Mouse (Mus musculus) midbrain, embryonic 12.5 days (tissue): ENCODE data around the gene Cfi. TPM values are rescaled to one million over a fixed set of nuclear protein-coding genes. Genes with fewer than 3 reads are reported as not detected.

ENCODE experiments used
- ATAC-seq: fragments of 200-750 bp; cut with Nextera tagmentation; 2 replicates; pipeline ENCODE4 v1.8.0; 2017; ENCODE audit warnings: low read depth, moderate TSS enrichment, moderate library complexity; ENCODE audit not compliant: low FRiP score
- H3K27ac ChIP-seq: fragments of 300-500 bp; sonication (generic); replicated peaks from 2 replicates; pipeline ENCODE4 v1.5.1; 2016; ENCODE audit warnings: mild to moderate bottlenecking
- H3K27me3 ChIP-seq: fragments of 300-500 bp; sonication (generic); 2 replicates; pipeline ENCODE4 v1.6.1; 2016; ENCODE audit warnings: mild to moderate bottlenecking
- H3K36me3 ChIP-seq: fragments of 300-500 bp; sonication (generic); 2 replicates; pipeline ENCODE4 v1.6.1; 2016
- H3K4me1 ChIP-seq: fragments of 300-500 bp; sonication (generic); 2 replicates; pipeline ENCODE4 v1.6.1; 2016
- H3K4me2 ChIP-seq: fragments of 300-500 bp; sonication (generic); replicated peaks from 2 replicates; pipeline ENCODE4 v1.6.1; 2016; ENCODE audit warnings: mild to moderate bottlenecking, moderate library complexity
- H3K4me3 ChIP-seq: fragments of 300-500 bp; sonication (generic); 2 replicates; pipeline ENCODE4 v1.5.1; 2016; ENCODE audit warnings: mild to moderate bottlenecking
- H3K9ac ChIP-seq: fragments of 300-500 bp; sonication (generic); replicated peaks from 2 replicates; pipeline ENCODE4 v1.6.1; 2016; ENCODE audit warnings: mild to moderate bottlenecking, moderate library complexity
- H3K9me3 ChIP-seq: fragments of 300-500 bp; sonication (generic); 2 replicates; pipeline ENCODE4 v1.6.1; 2016; ENCODE audit warnings: mild to moderate bottlenecking
- WGBS: fragments of 180-500 bp; shearing (Covaris S2); methylation state at CpG from one replicate; pipeline ENCODE4 v1.1.7; 2016; 5-methylcytosine and 5-hydroxymethylcytosine counted together
- polyA plus RNA-seq: library from polyadenylated mRNA; unstranded; fragments of >200 nt; fragmentation: Nextera tagmentation; extraction: Ambion mirVana; gene quantifications from 2 replicates; pipeline ENCODE4 v1.2.1, GENCODE M21; 2016

The Cfi gene
- polyA plus RNA-seq, result 0.14 and 0.35 TPM in 2 replicates

DNA sequence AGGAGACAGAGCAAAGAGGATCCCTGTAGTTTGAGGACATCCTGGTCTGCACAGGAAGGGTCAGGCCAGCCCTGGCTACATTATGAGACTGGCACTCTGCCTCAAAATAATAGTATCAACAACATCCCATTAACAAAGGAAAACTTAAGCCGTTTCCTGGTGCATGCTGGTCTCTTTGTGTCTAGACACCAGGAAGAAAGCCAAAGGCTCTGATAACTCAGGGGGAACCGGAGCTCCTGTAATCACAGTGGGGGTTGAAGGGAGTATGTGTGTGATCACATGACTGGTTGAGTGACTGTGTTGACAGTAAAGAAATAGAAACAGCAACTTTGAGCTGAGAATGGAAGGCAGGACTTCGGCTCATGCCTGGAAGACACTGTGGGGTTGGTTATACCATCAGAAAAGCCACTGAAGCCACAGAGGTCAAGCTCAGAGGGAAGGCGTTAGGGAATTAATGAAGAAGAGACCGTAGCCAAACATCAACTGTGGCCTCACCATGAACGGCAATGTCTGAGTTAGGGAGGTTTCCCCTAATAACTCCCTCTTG, at the start of gene Cfi:
Gene Cfi, plus strand, starts transcription at position 497 of the 547 bp plus-strand sequence.
- no peak within 1 kb of the TSS for H3K9ac ChIP-seq
- no peak within 1 kb of the TSS for H3K4me3 ChIP-seq
- H3K4me1 ChIP-seq, result 0 out of 2 replicates have a peak, but pooled peaks cover 7% of the 10 kb centered on the region
- no peak within 1 kb of the TSS for H3K27ac ChIP-seq
- ATAC-seq, result no peak
- WGBS, result 72% methylated on average over 6 of the region's 6 CpGs
- H3K27me3 ChIP-seq, result no peaks in the 10 kb centered on the region
- no peaks in the 10 kb centered on the region for H3K36me3 ChIP-seq
- no peak within 1 kb of the TSS for H3K4me2 ChIP-seq
- H3K9me3 ChIP-seq, result no peaks in the 10 kb centered on the region

DNA sequence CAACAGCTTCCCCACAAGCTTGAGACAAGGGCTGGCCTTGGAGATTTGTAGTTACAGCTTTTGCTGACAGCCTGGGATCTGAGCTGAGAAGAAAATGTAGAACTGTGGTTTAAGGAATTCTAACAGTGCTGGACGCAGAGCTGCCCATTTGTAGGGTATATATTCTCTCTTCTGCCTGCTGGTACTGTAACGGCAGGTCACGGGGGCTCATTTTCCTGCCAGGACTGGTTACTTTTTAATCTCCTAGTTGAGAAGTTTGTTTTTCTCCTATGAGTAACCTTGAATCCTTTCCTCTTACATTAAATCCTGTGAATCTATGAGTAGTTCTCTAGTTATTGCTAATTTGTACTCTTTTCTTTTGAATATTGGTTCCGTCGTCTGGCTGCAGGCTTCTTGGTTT, 41.9 kb upstream of the Cfi start:
- Histone ChIP-seq H3K4me3 (no peak overlapping the region), H3K4me1 (no peaks in the 10 kb centered on the region), H3K27ac (no peak overlapping the region), H3K36me3 (no peaks in the 10 kb centered on the region), H3K9ac (no peak overlapping the region), H3K9me3 (no peaks in the 10 kb centered on the region), H3K27me3 (no peaks in the 10 kb centered on the region), H3K4me2 (no peak overlapping the region)
- ATAC-seq, result no peak
- WGBS, result 91% methylated on average over 5 of the region's 5 CpGs

GRCm38 (mm10) chr3:129797341-129797740, 38.3 kb upstream of the Cfi start:
- no peak overlapping the region for H3K9ac ChIP-seq
- 77% methylated on average over 5 of the region's 5 CpGs for WGBS
- H3K36me3 ChIP-seq, result no peaks in the 10 kb centered on the region
- no peak overlapping the region for H3K4me2 ChIP-seq
- ATAC-seq, result no peak
- no peak overlapping the region for H3K4me3 ChIP-seq
- H3K27ac ChIP-seq, result no peak overlapping the region
- no peaks in the 10 kb centered on the region for H3K4me1 ChIP-seq
- no peaks in the 10 kb centered on the region for H3K9me3 ChIP-seq
- H3K27me3 ChIP-seq, result no peaks in the 10 kb centered on the region

GRCm38 (mm10) chr3:129798551-129798950, 37.1 kb upstream of the Cfi start:
- H3K4me2 ChIP-seq, result no peak overlapping the region
- ATAC-seq, result no peak
- no peaks in the 10 kb centered on the region for H3K4me1 ChIP-seq
- no peak overlapping the region for H3K9ac ChIP-seq
- WGBS, result 89% methylated on average over 11 of the region's 11 CpGs
- H3K4me3 ChIP-seq, result no peak overlapping the region
- H3K27me3 ChIP-seq, result no peaks in the 10 kb centered on the region
- no peaks in the 10 kb centered on the region for H3K9me3 ChIP-seq
- H3K27ac ChIP-seq, result no peak overlapping the region
- H3K36me3 ChIP-seq, result no peaks in the 10 kb centered on the region

DNA sequence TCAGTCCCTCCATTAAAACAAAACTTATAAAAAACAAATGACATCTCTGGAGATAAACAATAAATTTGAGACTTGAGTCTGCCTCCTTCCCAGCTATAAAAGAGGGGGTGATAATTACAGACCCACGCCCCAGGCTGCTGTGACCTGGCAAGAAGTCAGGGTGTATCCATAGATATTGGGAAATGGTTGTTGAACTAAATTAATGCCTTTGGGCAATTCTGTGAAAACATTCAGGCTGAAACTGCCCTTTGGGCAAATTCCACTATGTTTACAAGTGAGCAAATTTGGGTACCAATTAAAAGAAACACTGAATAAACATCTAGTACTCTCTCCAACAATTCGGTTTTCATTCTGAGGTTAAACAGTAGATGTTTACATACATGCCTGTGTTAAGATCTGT, 36.7 kb upstream of the Cfi start:
- WGBS, result 86% methylated on average over 2 of the region's 2 CpGs
- no peak overlapping the region for H3K4me2 ChIP-seq
- no peak overlapping the region for H3K27ac ChIP-seq
- no peaks in the 10 kb centered on the region for H3K27me3 ChIP-seq
- ATAC-seq, result no peak
- H3K4me3 ChIP-seq, result no peak overlapping the region
- no peaks in the 10 kb centered on the region for H3K36me3 ChIP-seq
- H3K4me1 ChIP-seq, result no peaks in the 10 kb centered on the region
- no peak overlapping the region for H3K9ac ChIP-seq
- H3K9me3 ChIP-seq, result no peaks in the 10 kb centered on the region

DNA sequence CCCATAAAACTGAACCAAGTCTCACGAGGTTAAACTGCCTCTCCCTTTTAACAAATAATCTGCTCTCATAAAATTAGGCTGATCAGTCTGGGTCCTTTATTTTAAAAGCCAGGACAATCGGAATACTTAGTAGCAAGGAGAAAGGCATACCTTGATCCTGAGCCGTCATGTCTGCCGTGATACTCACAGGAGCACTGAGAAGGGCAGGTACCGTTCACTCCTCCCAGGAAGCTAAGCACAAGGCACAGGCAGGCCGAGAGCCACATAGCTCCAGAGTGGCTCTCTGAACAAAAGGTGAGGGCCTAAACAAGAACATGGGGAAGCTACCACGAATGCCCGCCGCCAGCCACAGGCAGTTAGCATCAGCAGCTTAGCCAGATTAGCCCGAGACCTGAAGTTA, 31.9 kb upstream of the Cfi start, which contains the start of gene Lrit3:
Gene Lrit3, minus strand, starts transcription at position 266 of the 400 bp plus-strand sequence.
- Histone ChIP-seq H3K9ac (no peak within 1 kb of the TSS), H3K4me1 (no peaks in the 10 kb centered on the region), H3K4me3 (no peak within 1 kb of the TSS), H3K27ac (no peak within 1 kb of the TSS), H3K9me3 (no peaks in the 10 kb centered on the region), H3K27me3 (no peaks in the 10 kb centered on the region), H3K4me2 (no peak within 1 kb of the TSS), H3K36me3 (no peaks in the 10 kb centered on the region)
- WGBS, result 79% methylated on average over 10 of the region's 10 CpGs
- ATAC-seq, result no peak

DNA sequence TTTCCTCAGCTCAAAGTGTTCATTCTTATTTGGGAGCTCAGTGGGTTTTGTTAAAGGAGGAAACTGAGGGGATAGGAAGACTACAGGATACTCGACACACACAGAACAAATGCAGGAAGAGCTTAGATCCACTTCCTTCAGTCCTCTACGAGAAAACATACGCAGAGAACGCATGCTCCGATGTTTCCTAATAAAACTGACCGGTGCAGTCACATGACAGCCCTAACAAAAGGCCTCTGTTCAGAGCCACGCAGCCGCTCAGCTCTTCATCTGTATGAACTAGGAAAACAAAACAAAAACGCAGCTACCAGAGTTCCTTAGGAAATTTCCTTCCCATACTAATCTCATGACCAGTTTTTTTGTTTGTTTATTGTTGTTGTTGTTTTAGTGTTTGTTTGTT, 14.8 kb upstream of the Cfi start:
- no peaks in the 10 kb centered on the region for H3K9me3 ChIP-seq
- no peaks in the 10 kb centered on the region for H3K27me3 ChIP-seq
- 75% methylated on average over 9 of the region's 9 CpGs for WGBS
- ATAC-seq, result no peak
- peaks cover 31% of the 10 kb centered on the region for H3K36me3 ChIP-seq
- no peak overlapping the region for H3K9ac ChIP-seq
- no peaks in the 10 kb centered on the region for H3K4me1 ChIP-seq
- no peak overlapping the region for H3K4me2 ChIP-seq
- H3K4me3 ChIP-seq, result no peak overlapping the region
- no peak overlapping the region for H3K27ac ChIP-seq

DNA sequence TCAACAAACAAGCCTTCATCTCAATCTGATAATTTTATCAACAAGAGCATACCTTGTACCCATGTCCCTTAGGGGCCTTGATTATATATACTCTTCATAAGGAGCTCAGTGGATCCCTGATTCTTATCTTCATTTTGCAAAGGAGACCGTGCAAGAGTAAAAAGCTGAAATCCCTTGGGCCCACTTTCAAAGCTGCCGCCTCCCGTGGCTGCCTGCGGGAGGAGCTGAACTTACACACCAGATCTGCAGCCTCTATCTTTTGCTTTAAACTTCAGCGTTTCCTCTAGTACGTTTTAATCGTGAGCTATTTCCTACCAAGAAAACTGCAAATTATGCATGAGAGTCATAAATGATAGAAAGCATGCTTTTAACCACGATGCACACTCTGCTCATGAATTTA, 13.9 kb upstream of the Cfi start:
- peaks cover 40% of the 10 kb centered on the region for H3K36me3 ChIP-seq

DNA sequence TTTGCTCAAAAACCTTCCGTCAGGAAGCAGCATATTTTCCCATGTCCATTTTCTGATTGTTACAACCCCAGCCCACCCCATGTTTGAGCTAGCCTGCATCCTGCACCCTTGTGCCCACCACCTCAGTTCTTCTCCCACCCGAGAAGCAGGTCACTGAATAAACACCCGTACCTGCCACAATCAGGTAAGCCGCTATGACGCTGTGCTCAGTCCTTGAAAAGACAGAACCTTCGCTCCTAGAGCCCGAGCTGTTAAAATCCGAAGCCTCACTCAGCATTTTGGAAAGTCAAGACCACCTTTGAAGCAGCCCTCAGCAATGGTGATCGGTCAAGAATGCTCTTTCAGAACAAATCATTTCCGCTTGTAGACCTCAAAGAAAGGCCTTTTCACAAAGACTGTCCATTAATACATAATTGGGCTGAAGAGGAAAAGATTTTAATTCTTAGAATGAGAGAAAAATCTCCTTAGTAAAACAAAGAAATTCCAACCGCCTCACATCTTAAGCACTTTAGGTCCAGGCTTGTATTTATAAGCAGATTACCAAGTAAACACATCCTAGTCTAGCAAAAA, 13.4 kb upstream of the Cfi start, which contains the start of gene Rrh:
Gene Rrh, minus strand, starts transcription at position 382 of the 570 bp plus-strand sequence.
- Histone ChIP-seq H3K4me3 (no peak within 1 kb of the TSS), H3K9ac (no peak within 1 kb of the TSS), H3K9me3 (no peaks in the 10 kb centered on the region), H3K27me3 (no peaks in the 10 kb centered on the region), H3K36me3 (peaks cover 41% of the 10 kb centered on the region), H3K4me2 (no peak within 1 kb of the TSS), H3K27ac (no peak within 1 kb of the TSS), H3K4me1 (no peaks in the 10 kb centered on the region)
- WGBS, result 70% methylated on average over 11 of the region's 11 CpGs
- no peak for ATAC-seq

More for the DNA sequence above, 13.9 kb upstream of the Cfi start:
- 79% methylated on average over 8 of the region's 8 CpGs for WGBS
- Histone ChIP-seq H3K27me3 (no peaks in the 10 kb centered on the region), H3K27ac (no peak overlapping the region), H3K9me3 (no peaks in the 10 kb centered on the region), H3K4me1 (no peaks in the 10 kb centered on the region), H3K4me3 (no peak overlapping the region), H3K9ac (no peak overlapping the region), H3K4me2 (no peak overlapping the region)
- ATAC-seq, result no peak

- Histone ChIP-seq H3K9me3 (no peaks in the 10 kb centered on the region), H3K27ac (no peak overlapping the region), H3K9ac (no peak overlapping the region), H3K4me2 (no peak overlapping the region), H3K4me3 (no peak overlapping the region), H3K36me3 (peaks cover 48% of the 10 kb centered on the region), H3K27me3 (no peaks in the 10 kb centered on the region), H3K4me1 (no peaks in the 10 kb centered on the region)
- no peak for ATAC-seq
- WGBS, result 57% methylated on average over 5 of the region's 5 CpGs
Measured at GRCm38 (mm10) chr3:129823293-129823692, 12.4 kb upstream of the Cfi start.

DNA sequence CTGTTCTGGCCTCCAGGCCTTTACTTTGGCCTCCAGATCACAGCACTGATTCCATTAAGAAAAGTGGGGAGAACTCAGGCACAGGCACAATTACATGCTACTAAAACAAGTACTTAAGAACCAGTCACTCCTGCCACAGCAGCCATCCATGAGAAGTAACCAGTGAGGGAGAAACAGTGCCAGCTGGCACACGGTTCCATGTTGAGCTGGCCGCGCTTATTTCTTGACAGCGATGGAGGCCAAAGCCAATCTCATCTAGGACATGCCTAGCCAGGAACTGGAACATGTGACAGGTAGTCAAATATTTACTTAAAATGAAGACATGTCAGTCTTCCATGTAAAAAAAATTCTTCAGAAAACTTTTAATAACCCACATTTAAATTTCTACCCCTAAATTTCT, 11.5 kb upstream of the Cfi start:
- WGBS, result 95% methylated on average over 4 of the region's 4 CpGs
- Histone ChIP-seq H3K27ac (no peak overlapping the region), H3K9ac (no peak overlapping the region), H3K4me3 (no peak overlapping the region), H3K36me3 (peaks cover 52% of the 10 kb centered on the region), H3K4me1 (no peaks in the 10 kb centered on the region; the same call in 1 of the 2 replicates), H3K4me2 (no peak overlapping the region), H3K27me3 (no peaks in the 10 kb centered on the region), H3K9me3 (no peaks in the 10 kb centered on the region)
- no peak for ATAC-seq

- no peak overlapping the region for H3K9ac ChIP-seq
- H3K4me1 ChIP-seq, result peaks cover 7% of the 10 kb centered on the region
- H3K4me3 ChIP-seq, result no peak overlapping the region
- H3K27me3 ChIP-seq, result no peaks in the 10 kb centered on the region
- no peak for ATAC-seq
- no peak overlapping the region for H3K27ac ChIP-seq
- H3K4me2 ChIP-seq, result no peak overlapping the region
- H3K9me3 ChIP-seq, result no peaks in the 10 kb centered on the region
- WGBS, result 95% methylated on average over 10 of the region's 10 CpGs
- H3K36me3 ChIP-seq, result peaks cover 52% of the 10 kb centered on the region
Measured at GRCm38 (mm10) chr3:129824891-129825290, 10.8 kb upstream of the Cfi start.

DNA sequence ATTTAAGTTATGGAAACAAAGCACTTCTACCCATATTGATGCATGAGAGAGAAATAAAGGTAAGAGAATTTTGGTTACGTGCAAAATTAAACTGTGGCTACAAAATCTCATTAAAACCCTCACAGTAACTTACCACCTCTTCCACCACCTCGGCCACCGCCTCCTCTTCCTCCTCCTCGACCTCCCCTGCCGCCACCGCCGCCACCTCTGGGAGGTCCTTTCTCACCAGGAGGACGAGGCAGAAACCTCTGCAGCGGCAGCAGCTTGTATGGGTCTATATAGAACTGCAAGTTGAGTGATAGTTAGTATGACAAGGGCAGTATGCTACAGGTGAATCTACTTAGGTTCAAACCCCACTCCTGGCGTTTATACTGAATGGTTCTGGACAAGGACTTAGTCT, 9.0 kb upstream of the Cfi start:
- no peaks in the 10 kb centered on the region for H3K9me3 ChIP-seq
- H3K9ac ChIP-seq, result no peak overlapping the region
- no peak overlapping the region for H3K4me2 ChIP-seq
- H3K27ac ChIP-seq, result no peak overlapping the region
- peaks cover 52% of the 10 kb centered on the region for H3K36me3 ChIP-seq
- H3K4me1 ChIP-seq, result peaks cover 15% of the 10 kb centered on the region
- no peak overlapping the region for H3K4me3 ChIP-seq
- 94% methylated on average over 10 of the region's 10 CpGs for WGBS
- no peak for ATAC-seq
- no peaks in the 10 kb centered on the region for H3K27me3 ChIP-seq
